Mouse (Mus musculus): ENCODE data around the gene Tmem247. TPM values are rescaled to one million over a fixed set of nuclear protein-coding genes. Genes with fewer than 3 reads are reported as not detected.

Tmem247 gene
- polyA plus RNA-seq (2014; fragmentation: Nextera tagmentation; extraction: Ambion mirVana), result not detected in 2 replicates

- Histone ChIP-seq H3K9ac (ENCODE audit: low read length) (no peak within 1 kb of the TSS), H3K27me3 (ENCODE audit: control insufficient read depth, insufficient read depth, low read length) (no peaks in the 10 kb centered on the region), H3K9me3 (ENCODE audit: control insufficient read depth, low read length) (no peaks in the 10 kb centered on the region), H3K4me1 (ENCODE audit: control insufficient read depth, insufficient read depth, low read length) (no peaks in the 10 kb centered on the region), H3K27ac (ENCODE audit: low read depth, low read length) (no peak within 1 kb of the TSS), H3K4me3 (ENCODE audit: low read depth, low read length) (no peak within 1 kb of the TSS), H3K36me3 (ENCODE audit: control insufficient read depth, insufficient read depth, low read length) (no peaks in the 10 kb centered on the region), H3K4me2 (no peak within 1 kb of the TSS)
- ATAC-seq (ENCODE audit: low FRiP score), result no peak
- DNase-seq (ENCODE audit: low spot score, missing footprints), result no peak
- 92% methylated on average over 10 of the region's 10 CpGs for WGBS
Measured at GRCm38 (mm10) chr17:86917048-86917447, at the start of gene Tmem247. Gene Tmem247 (plus strand): TSS chr17:86917348.

- WGBS, result 89% methylated on average over 8 of the region's 8 CpGs
- Histone ChIP-seq H3K4me1 (ENCODE audit: control insufficient read depth, insufficient read depth, low read length) (no peaks in the 10 kb centered on the region), H3K27ac (ENCODE audit: low read depth, low read length) (no peak overlapping the region), H3K4me2 (no peak overlapping the region), H3K9me3 (ENCODE audit: control insufficient read depth, low read length) (no peaks in the 10 kb centered on the region), H3K27me3 (ENCODE audit: control insufficient read depth, insufficient read depth, low read length) (peaks cover 5% of the 10 kb centered on the region; the same call in 1 of the 2 replicates), H3K9ac (ENCODE audit: low read length) (no peak overlapping the region), H3K4me3 (ENCODE audit: low read depth, low read length) (no peak overlapping the region), H3K36me3 (ENCODE audit: control insufficient read depth, insufficient read depth, low read length) (no peaks in the 10 kb centered on the region)
- DNase-seq (ENCODE audit: low spot score, missing footprints) (no peak), ATAC-seq (ENCODE audit: low FRiP score) (no peak)
Measured at GRCm38 (mm10) chr17:86870586-86870985, 46.6 kb upstream of the Tmem247 start.

GRCm38 (mm10) chr17:86872643-86873042, 44.5 kb upstream of the Tmem247 start:
- Histone ChIP-seq H3K27me3 (ENCODE audit: control insufficient read depth, insufficient read depth, low read length) (peaks cover 13% of the 10 kb centered on the region), H3K4me2 (no peak overlapping the region), H3K36me3 (ENCODE audit: control insufficient read depth, insufficient read depth, low read length) (no peaks in the 10 kb centered on the region), H3K9ac (ENCODE audit: low read length) (no peak overlapping the region), H3K27ac (ENCODE audit: low read depth, low read length) (no peak overlapping the region), H3K4me3 (ENCODE audit: low read depth, low read length) (no peak overlapping the region), H3K4me1 (ENCODE audit: control insufficient read depth, insufficient read depth, low read length) (no peaks in the 10 kb centered on the region), H3K9me3 (ENCODE audit: control insufficient read depth, low read length) (no peaks in the 10 kb centered on the region)
- 76% methylated on average over 6 of the region's 6 CpGs for WGBS
- DNase-seq (ENCODE audit: low spot score, missing footprints), result no peak
- ATAC-seq (ENCODE audit: low FRiP score), result no peak

DNA sequence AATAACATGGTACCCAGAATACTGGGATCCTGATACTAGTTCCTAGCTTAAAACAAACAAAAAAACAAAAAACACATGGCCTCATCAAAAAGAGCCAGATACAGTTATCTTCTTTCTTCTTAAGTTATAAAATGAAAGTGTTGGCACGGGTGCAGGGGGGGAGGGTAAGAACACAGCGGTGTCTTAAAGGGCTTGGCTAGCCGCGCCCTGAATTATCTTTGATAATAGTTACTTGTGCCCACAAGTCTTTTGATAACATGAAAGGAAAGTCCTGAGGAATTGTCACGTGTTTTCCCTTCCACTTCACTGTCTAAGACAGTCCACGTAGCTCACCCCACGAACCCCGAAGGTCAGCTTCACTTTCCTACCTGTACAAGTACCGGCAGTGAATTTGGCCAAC, 40.2 kb upstream of the Tmem247 start:
- Histone ChIP-seq H3K4me1 (ENCODE audit: control insufficient read depth, insufficient read depth, low read length) (no peaks in the 10 kb centered on the region), H3K4me2 (no peak overlapping the region), H3K27ac (ENCODE audit: low read depth, low read length) (no peak overlapping the region), H3K27me3 (ENCODE audit: control insufficient read depth, insufficient read depth, low read length) (peaks cover 16% of the 10 kb centered on the region), H3K4me3 (ENCODE audit: low read depth, low read length) (no peak overlapping the region), H3K9me3 (ENCODE audit: control insufficient read depth, low read length) (no peaks in the 10 kb centered on the region), H3K36me3 (ENCODE audit: control insufficient read depth, insufficient read depth, low read length) (no peaks in the 10 kb centered on the region), H3K9ac (ENCODE audit: low read length) (no peak overlapping the region)
- no peak for DNase-seq (ENCODE audit: low spot score, missing footprints)
- ATAC-seq (ENCODE audit: low FRiP score), result no peak
- 93% methylated on average over 9 of the region's 9 CpGs for WGBS

DNA sequence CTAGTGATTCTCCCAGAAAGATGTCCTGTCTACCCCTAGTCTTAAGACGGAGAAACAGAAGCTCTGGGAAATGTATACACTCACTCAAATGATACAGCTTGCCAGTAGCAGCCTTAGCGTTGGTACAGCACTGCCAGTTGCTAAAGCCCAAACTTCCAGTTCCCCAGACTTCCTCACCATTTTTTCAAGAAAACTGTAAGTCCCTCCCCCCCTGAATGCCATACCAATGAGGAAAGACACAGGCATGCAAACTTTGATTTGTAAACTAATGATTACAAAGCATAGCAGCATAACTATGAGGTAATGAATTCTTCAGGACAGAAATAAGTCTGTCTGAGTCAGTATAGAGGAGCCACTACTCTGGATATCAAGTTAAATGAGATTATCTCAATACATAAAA, 39.4 kb upstream of the Tmem247 start:
- WGBS, result 91% methylated on average over 2 of the region's 2 CpGs
- Histone ChIP-seq H3K36me3 (ENCODE audit: control insufficient read depth, insufficient read depth, low read length) (no peaks in the 10 kb centered on the region), H3K27ac (ENCODE audit: low read depth, low read length) (no peak overlapping the region), H3K4me2 (no peak overlapping the region), H3K9me3 (ENCODE audit: control insufficient read depth, low read length) (no peaks in the 10 kb centered on the region), H3K4me3 (ENCODE audit: low read depth, low read length) (no peak overlapping the region), H3K4me1 (ENCODE audit: control insufficient read depth, insufficient read depth, low read length) (no peaks in the 10 kb centered on the region), H3K9ac (ENCODE audit: low read length) (no peak overlapping the region), H3K27me3 (ENCODE audit: control insufficient read depth, insufficient read depth, low read length) (peaks cover 17% of the 10 kb centered on the region)
- no peak for ATAC-seq (ENCODE audit: low FRiP score)
- DNase-seq (ENCODE audit: low spot score, missing footprints), result no peak

DNA sequence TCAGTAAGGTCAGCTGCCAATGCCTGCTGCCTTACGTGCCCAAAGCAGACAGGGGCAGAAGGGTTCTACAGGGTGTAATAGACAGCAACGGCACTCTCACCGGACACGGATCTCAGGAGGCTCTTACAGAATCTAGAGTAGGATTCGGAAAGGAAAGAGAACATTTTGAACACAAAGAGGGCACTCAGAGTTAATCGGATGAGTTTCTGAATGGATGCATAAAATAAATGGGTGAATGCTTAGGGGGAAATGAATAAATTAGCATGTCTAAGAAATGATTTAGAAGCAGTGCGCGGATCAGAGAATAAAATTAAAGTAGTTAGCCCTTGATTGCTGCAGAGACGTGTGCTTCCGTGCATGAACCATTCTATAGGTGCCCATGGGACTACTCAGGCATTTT, 37.1 kb upstream of the Tmem247 start:
- 72% methylated on average over 10 of the region's 10 CpGs for WGBS
- ATAC-seq (ENCODE audit: low FRiP score), result no peak
- Histone ChIP-seq H3K9me3 (ENCODE audit: control insufficient read depth, low read length) (no peaks in the 10 kb centered on the region), H3K36me3 (ENCODE audit: control insufficient read depth, insufficient read depth, low read length) (no peaks in the 10 kb centered on the region), H3K9ac (ENCODE audit: low read length) (no peak overlapping the region), H3K27me3 (ENCODE audit: control insufficient read depth, insufficient read depth, low read length) (peaks cover 20% of the 10 kb centered on the region), H3K4me2 (no peak overlapping the region), H3K4me3 (ENCODE audit: low read depth, low read length) (no peak overlapping the region), H3K4me1 (ENCODE audit: control insufficient read depth, insufficient read depth, low read length) (no peaks in the 10 kb centered on the region), H3K27ac (ENCODE audit: low read depth, low read length) (no peak overlapping the region)
- no peak for DNase-seq (ENCODE audit: low spot score, missing footprints)

DNA sequence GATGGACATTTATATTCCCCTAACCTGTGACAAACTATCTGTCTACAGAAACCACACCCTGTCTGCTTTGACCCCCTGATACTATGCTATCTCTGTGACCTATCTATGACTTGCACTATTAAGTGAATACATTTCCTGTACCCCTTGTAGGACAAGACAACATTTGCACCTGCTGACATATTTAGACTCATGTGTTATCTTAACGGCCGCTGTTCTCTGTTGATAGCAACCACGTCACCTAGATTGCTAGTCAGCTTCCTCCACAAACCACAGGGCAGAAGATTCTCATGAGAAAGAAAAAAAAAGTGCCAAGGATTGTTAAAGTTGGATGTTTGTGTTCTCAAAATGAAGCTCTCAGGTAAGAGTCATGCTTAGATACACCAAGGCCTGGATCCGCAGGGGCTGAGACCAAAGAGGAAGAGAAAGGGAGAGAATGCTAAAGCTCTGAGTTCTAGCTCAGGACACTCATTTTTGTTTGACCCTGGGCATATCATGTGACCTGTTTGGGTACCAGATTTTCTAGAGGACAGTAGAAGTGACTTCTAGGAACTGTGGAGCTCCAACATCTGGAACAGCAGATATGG, 36.6 kb upstream of the Tmem247 start:
- Histone ChIP-seq H3K4me3 (ENCODE audit: low read depth, low read length) (no peak overlapping the region), H3K9me3 (ENCODE audit: control insufficient read depth, low read length) (no peaks in the 10 kb centered on the region), H3K4me1 (ENCODE audit: control insufficient read depth, insufficient read depth, low read length) (no peaks in the 10 kb centered on the region), H3K27ac (ENCODE audit: low read depth, low read length) (no peak overlapping the region), H3K9ac (ENCODE audit: low read length) (no peak overlapping the region), H3K36me3 (ENCODE audit: control insufficient read depth, insufficient read depth, low read length) (no peaks in the 10 kb centered on the region), H3K27me3 (ENCODE audit: control insufficient read depth, insufficient read depth, low read length) (peaks cover 15% of the 10 kb centered on the region), H3K4me2 (no peak overlapping the region)
- 91% methylated on average over 4 of the region's 4 CpGs for WGBS
- DNase-seq (ENCODE audit: low spot score, missing footprints), result no peak
- ATAC-seq (ENCODE audit: low FRiP score), result no peak

GRCm38 (mm10) chr17:86895191-86895590, 22.0 kb upstream of the Tmem247 start:
- no peaks in the 10 kb centered on the region for H3K27me3 ChIP-seq (ENCODE audit: control insufficient read depth, insufficient read depth, low read length)
- no peaks in the 10 kb centered on the region for H3K4me1 ChIP-seq (ENCODE audit: control insufficient read depth, insufficient read depth, low read length)
- H3K9ac ChIP-seq (ENCODE audit: low read length), result no peak overlapping the region
- ATAC-seq (ENCODE audit: low FRiP score), result no peak
- 80% methylated on average over 4 of the region's 4 CpGs for WGBS
- no peak for DNase-seq (ENCODE audit: low spot score, missing footprints)
- no peaks in the 10 kb centered on the region for H3K36me3 ChIP-seq (ENCODE audit: control insufficient read depth, insufficient read depth, low read length)
- no peaks in the 10 kb centered on the region for H3K9me3 ChIP-seq (ENCODE audit: control insufficient read depth, low read length)
- no peak overlapping the region for H3K4me2 ChIP-seq
- no peak overlapping the region for H3K27ac ChIP-seq (ENCODE audit: low read depth, low read length)
- no peak overlapping the region for H3K4me3 ChIP-seq (ENCODE audit: low read depth, low read length)

GRCm38 (mm10) chr17:86897486-86898165, 19.5 kb upstream of the Tmem247 start:
- ATAC-seq (ENCODE audit: low FRiP score) (no peak), DNase-seq (ENCODE audit: low spot score, missing footprints) (no peak)
- no peak overlapping the region for H3K4me2 ChIP-seq
- H3K4me3 ChIP-seq (ENCODE audit: low read depth, low read length), result no peak overlapping the region
- H3K9me3 ChIP-seq (ENCODE audit: control insufficient read depth, low read length), result no peaks in the 10 kb centered on the region
- WGBS, result 93% methylated on average over 6 of the region's 6 CpGs
- no peak overlapping the region for H3K9ac ChIP-seq (ENCODE audit: low read length)
- no peaks in the 10 kb centered on the region for H3K36me3 ChIP-seq (ENCODE audit: control insufficient read depth, insufficient read depth, low read length)
- no peaks in the 10 kb centered on the region for H3K4me1 ChIP-seq (ENCODE audit: control insufficient read depth, insufficient read depth, low read length)
- H3K27me3 ChIP-seq (ENCODE audit: control insufficient read depth, insufficient read depth, low read length), result no peaks in the 10 kb centered on the region
- no peak overlapping the region for H3K27ac ChIP-seq (ENCODE audit: low read depth, low read length)
